34 mouse cellular contexts compared by ENCODE assay signal in the genomic region with DNA sequence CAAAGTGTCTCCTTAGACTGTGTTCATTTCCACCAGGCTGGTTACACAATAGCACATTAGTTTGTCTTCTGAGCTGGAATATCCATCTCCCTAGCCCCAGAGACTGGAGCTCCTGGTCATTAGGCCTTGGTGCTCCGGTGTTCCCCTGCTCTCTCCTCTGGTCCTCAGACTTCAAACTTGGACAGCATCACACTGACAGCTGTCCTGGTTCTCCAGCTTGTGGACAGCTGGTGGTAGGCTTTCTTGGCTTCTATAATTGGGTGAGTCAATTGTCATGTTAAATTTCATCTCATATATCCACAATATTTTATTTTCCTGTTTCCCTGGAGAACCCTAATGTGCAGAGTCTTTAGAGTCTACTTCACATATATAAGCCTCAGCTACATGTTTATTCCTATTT. TPM values are rescaled to one million over a fixed set of nuclear protein-coding genes. Genes with fewer than 3 reads are reported as not detected.
"Had no signal": no experiment of that assay in that cellular context is flagged by ENCODE, and none has a peak within 500 bp of the region (broad histone marks: within the 10 kb centered on the region; RNA-seq: fewer than 3 reads in every experiment).

No protein-coding gene starts in this region.

- DNase-seq: left cerebral cortex, postnatal 4 days; liver; liver, embryonic 13.5 days; liver, postnatal 0 days; lung, adult 18-20 months; lung, adult 2 months; lung, embryonic 14.5 days; lung, postnatal 10 days; lung, postnatal 14 days; lung, postnatal 36 days; lung, postnatal 4 days; midbrain, embryonic 14.5 days had no signal

- H3K27me3 ChIP-seq: limb, embryonic 12.5 days; limb, embryonic 13.5 days; limb, embryonic 15.5 days; liver, embryonic 12.5 days; liver, embryonic 13.5 days; liver, embryonic 15.5 days; lung, embryonic 15.5 days; megakaryocyte, embryonic 14.5 days; midbrain, embryonic 12.5 days; midbrain, embryonic 13.5 days; midbrain, embryonic 15.5 days; neural tube, embryonic 12.5 days had no signal

- H3K36me3 ChIP-seq: limb, embryonic 10.5 days; limb, embryonic 12.5 days; limb, embryonic 13.5 days; limb, embryonic 15.5 days; liver, embryonic 12.5 days; liver, embryonic 13.5 days; liver, embryonic 15.5 days; lung, embryonic 15.5 days; midbrain, embryonic 10.5 days; midbrain, embryonic 12.5 days; midbrain, embryonic 13.5 days; midbrain, embryonic 15.5 days; neural tube, embryonic 12.5 days had no signal

- H3K4me3 ChIP-seq: limb, embryonic 10.5 days; limb, embryonic 12.5 days; limb, embryonic 13.5 days; limb, embryonic 15.5 days; liver, embryonic 12.5 days; liver, embryonic 13.5 days; liver, embryonic 15.5 days; lung, embryonic 15.5 days; megakaryocyte, embryonic 14.5 days; midbrain, embryonic 10.5 days; midbrain, embryonic 12.5 days; midbrain, embryonic 13.5 days; midbrain, embryonic 15.5 days; neural tube, embryonic 12.5 days had no signal

- ATAC-seq: liver, embryonic 12.5 days; liver, postnatal 0 days; lung, postnatal 0 days; midbrain, embryonic 13.5 days; midbrain, embryonic 15.5 days; midbrain, embryonic 16.5 days had no signal

- H3K4me2 ChIP-seq: limb, embryonic 12.5 days; limb, embryonic 13.5 days; limb, embryonic 15.5 days; liver, embryonic 11.5 days; liver, embryonic 12.5 days; liver, embryonic 13.5 days; liver, embryonic 15.5 days; lung, embryonic 14.5 days; lung, embryonic 15.5 days; midbrain, embryonic 11.5 days; midbrain, embryonic 12.5 days; midbrain, embryonic 13.5 days; midbrain, embryonic 15.5 days; neural tube, embryonic 12.5 days had no signal

RNA-seq across cellular contexts. Expression of gene Fras1, which starts 51.5 kb away (rescaled TPM):
- total RNA-seq: megakaryocyte progenitor cell, adult 5-6 weeks; megakaryocyte, adult 5-6 weeks; megakaryocyte-erythroid progenitor cell, adult 5-6 weeks; monocyte, adult 5-6 weeks had no signal
- polyA plus RNA-seq: macrophage had no signal
